Mouse (Mus musculus) E14TG2a.4 (cell line): ENCODE data around the gene Nol4l.

Source experiments
- H3K27me3 ChIP-seq: 2 replicates; pipeline ENCODE4 v1.6.1; 2014; ENCODE audit warnings: low read length, control low read depth; ENCODE audit not compliant: insufficient read depth
- H3K36me3 ChIP-seq: 2 replicates; pipeline ENCODE4 v1.6.1; 2014; ENCODE audit warnings: low read length, control low read depth; ENCODE audit not compliant: insufficient read depth
- H3K4me1 ChIP-seq: replicated peaks from 2 replicates; pipeline ENCODE4 v1.6.1; 2014; ENCODE audit warnings: low read depth, low read length, control low read depth
- H3K4me3 ChIP-seq: replicated peaks from 2 replicates; pipeline ENCODE4 v1.5.1; 2014; ENCODE audit warnings: mild to moderate bottlenecking, low read length
- H3K9me3 ChIP-seq: 2 replicates; pipeline ENCODE4 v1.6.1; 2014; ENCODE audit warnings: low read length, control low read depth
- CTCF ChIP-seq: conservative IDR thresholded peaks from 2 replicates; pipeline ENCODE4 v1.5.1; 2014; ENCODE audit warnings: low read length
- NANOG ChIP-seq: IDR thresholded peaks from 2 replicates; pipeline ENCODE4 v1.6.1; 2014; ENCODE audit warnings: borderline replicate concordance, low read length, mixed read lengths
- POU5F1 ChIP-seq: IDR thresholded peaks from 2 replicates; pipeline ENCODE4 v1.6.1; 2014; ENCODE audit warnings: low read length, borderline replicate concordance

The Nol4l gene

GRCm38 (mm10) chr2:153434880-153435831 lies 94.6 kb downstream of the Nol4l start:
- Histone ChIP-seq H3K36me3 (peaks cover 16% of the 10 kb centered on the region; the same call in 1 of the 2 replicates), H3K4me3 (0 out of 2 replicates have a peak overlapping the region, but pooled peaks have one; percentile 29), H3K9me3 (no peaks in the 10 kb centered on the region), H3K4me1 (peaks cover 57% of the 10 kb centered on the region), H3K27me3 (no peaks in the 10 kb centered on the region; the same call in 1 of the 2 replicates)
- TF ChIP-seq POU5F1 (no peak), CTCF (no peak), NANOG (no peak)

- TF ChIP-seq CTCF, result no peak
- TF ChIP-seq NANOG, result no peak
- TF ChIP-seq POU5F1, result no peak
Measured at GRCm38 (mm10) chr2:153433859-153434258, 95.9 kb downstream of the Nol4l start.

DNA sequence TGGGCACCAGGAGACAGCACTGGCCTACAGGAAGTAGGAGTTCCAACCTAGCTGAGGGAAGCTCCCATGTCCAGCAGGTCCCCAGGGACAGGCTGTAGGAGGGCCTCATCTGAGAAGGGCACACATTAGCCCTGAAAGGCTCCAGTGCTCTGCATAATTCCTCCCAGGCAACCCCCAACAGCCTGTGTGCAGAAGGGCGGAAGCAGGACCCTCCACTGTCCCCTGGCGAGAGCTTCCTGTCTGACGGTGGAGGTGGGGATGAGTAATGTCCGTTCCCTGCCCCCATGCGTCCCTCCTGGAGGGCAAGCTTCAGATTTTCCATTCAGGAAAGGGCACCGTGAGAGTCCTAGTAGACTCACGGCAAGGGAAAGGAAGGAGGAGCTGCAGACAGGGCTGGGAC lies 97.3 kb downstream of the Nol4l start:
- Histone ChIP-seq H3K4me1 (peaks cover 46% of the 10 kb centered on the region), H3K9me3 (no peaks in the 10 kb centered on the region), H3K27me3 (no peaks in the 10 kb centered on the region), H3K36me3 (peaks cover 19% of the 10 kb centered on the region; the same call in 1 of the 2 replicates), H3K4me3 (no peak overlapping the region)
- TF ChIP-seq POU5F1 (no peak), CTCF (no peak), NANOG (no peak)

More at GRCm38 (mm10) chr2:153433859-153434258, 95.9 kb downstream of the Nol4l start:
- H3K4me1 ChIP-seq, result peaks cover 55% of the 10 kb centered on the region
- H3K27me3 ChIP-seq, result no peaks in the 10 kb centered on the region; the same call in 1 of the 2 replicates
- no peaks in the 10 kb centered on the region for H3K9me3 ChIP-seq
- H3K36me3 ChIP-seq, result peaks cover 19% of the 10 kb centered on the region; the same call in 1 of the 2 replicates
- no peak overlapping the region for H3K4me3 ChIP-seq

DNA sequence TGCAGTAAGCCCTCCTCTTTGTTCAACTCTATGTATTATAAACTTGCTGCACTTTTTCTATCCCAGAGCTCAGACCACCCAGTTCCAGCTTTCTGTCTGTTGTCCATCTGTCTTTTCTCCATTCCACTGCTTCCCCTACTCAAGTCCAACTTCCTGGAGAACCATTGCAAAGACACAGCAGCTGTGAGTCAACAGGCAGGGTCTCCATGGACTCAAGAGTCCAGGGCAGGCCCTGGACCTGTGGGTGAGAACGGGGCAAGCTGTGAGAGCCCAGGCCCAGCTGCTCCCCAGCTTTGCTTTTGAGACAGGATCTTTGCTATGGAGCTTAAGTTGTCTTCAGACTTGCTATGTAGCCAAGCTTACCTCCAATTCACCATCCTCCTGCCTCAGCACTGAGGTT lies 99.2 kb downstream of the Nol4l start:
- H3K36me3 ChIP-seq, result peaks cover 19% of the 10 kb centered on the region; the same call in 1 of the 2 replicates
- H3K27me3 ChIP-seq, result no peaks in the 10 kb centered on the region
- peaks cover 39% of the 10 kb centered on the region for H3K4me1 ChIP-seq
- TF ChIP-seq CTCF (no peak), NANOG (no peak), POU5F1 (no peak)
- H3K4me3 ChIP-seq, result no peak overlapping the region
- no peaks in the 10 kb centered on the region for H3K9me3 ChIP-seq

DNA sequence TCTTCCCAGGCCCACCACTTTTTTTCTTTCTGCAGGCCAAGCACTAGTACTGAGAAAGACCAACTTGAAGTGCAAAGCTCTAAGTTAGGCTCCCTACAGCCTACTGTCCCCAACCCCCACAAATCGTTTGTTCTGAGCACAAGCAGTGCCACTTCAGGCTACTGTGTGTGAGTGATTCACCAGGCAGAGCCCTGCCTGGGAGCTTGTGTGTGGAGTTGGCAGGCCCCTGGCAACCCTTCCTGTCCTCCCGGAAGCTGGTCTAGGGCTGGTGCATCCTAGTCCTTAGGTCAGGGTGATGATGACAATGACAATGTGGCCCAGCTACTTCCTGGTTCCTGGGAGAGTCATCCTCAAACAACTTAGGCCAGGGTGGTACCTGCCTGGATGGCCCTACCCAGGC lies 101.3 kb downstream of the Nol4l start:
- Histone ChIP-seq H3K36me3 (peaks cover 19% of the 10 kb centered on the region; the same call in 1 of the 2 replicates), H3K4me1 (peaks cover 23% of the 10 kb centered on the region), H3K27me3 (no peaks in the 10 kb centered on the region), H3K9me3 (no peaks in the 10 kb centered on the region), H3K4me3 (no peak overlapping the region)
- TF ChIP-seq POU5F1, result no peak
- TF ChIP-seq CTCF, result no peak
- TF ChIP-seq NANOG, result no peak

- Histone ChIP-seq H3K9me3 (no peaks in the 10 kb centered on the region), H3K4me1 (peaks cover 27% of the 10 kb centered on the region), H3K27me3 (no peaks in the 10 kb centered on the region), H3K36me3 (peaks cover 16% of the 10 kb centered on the region; the same call in 1 of the 2 replicates), H3K4me3 (no peak overlapping the region)
- no peak for TF ChIP-seq NANOG
Measured at GRCm38 (mm10) chr2:153426931-153427330, 102.8 kb downstream of the Nol4l start.

DNA sequence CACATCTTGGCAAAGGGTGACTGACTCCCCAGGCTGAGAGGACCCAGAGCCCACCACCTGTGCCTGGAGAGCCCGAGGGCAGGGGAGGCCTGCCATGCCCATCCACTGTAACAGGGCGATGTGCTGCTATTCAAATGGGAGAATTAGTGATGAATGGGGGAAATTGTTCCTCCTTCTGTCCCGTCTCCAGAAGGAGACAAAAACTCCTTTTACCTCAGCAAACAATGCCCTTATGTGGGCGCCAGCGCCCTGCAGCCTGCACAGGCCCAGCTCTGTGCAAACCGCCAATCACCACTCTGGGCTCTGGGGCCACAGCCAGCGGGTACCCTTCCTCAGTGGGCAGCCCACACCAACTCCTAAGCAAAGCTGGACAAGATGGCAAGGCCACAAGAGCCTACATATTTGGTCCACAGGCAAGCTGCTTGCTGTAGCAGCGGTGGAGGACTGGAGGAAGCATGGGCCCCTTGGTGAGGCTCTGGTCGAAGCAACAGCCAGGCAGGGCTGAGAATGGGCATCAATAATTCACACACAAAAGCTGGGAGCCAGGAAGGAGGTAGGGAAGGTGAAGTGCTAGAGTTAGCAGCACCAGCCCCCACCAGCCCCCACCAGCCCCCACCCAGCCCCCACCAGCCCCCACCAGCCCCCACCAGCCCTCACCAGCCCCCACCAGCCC lies 103.6 kb downstream of the Nol4l start:
- Histone ChIP-seq H3K36me3 (peaks cover 10% of the 10 kb centered on the region; the same call in 1 of the 2 replicates), H3K9me3 (no peaks in the 10 kb centered on the region), H3K27me3 (no peaks in the 10 kb centered on the region), H3K4me1 (peaks cover 33% of the 10 kb centered on the region), H3K4me3 (no peak overlapping the region)
- no peak for TF ChIP-seq POU5F1
- no peak for TF ChIP-seq NANOG
- TF ChIP-seq CTCF, result no peak
